Mouse (Mus musculus) stomach, embryonic 16.5 days (tissue): ENCODE data around the gene Ankrd33b. TPM values are rescaled to one million over a fixed set of nuclear protein-coding genes. Genes with fewer than 3 reads are reported as not detected.

Experiments used
- ATAC-seq: fragments of 200-750 bp; cut with Nextera tagmentation; 2 replicates; pipeline ENCODE4 v1.8.0; 2017; ENCODE audit warnings: moderate number of reproducible peaks, moderate TSS enrichment; ENCODE audit not compliant: insufficient read depth, low FRiP score
- H3K27ac ChIP-seq: fragments of 300-500 bp; sonication (generic); 2 replicates; pipeline ENCODE4 v1.5.1; 2014; ENCODE audit warnings: low read length
- H3K27me3 ChIP-seq: fragments of 300-500 bp; sonication (generic); 2 replicates; pipeline ENCODE4 v1.6.1; 2014; ENCODE audit warnings: low read length, control low read depth, mixed read lengths; ENCODE audit not compliant: control insufficient read depth, insufficient read depth
- H3K36me3 ChIP-seq: fragments of 300-500 bp; sonication (generic); 2 replicates; pipeline ENCODE4 v1.6.1; 2014; ENCODE audit warnings: low read length; ENCODE audit not compliant: control insufficient read depth, insufficient read depth
- H3K4me1 ChIP-seq: fragments of 300-500 bp; sonication (generic); 2 replicates; pipeline ENCODE4 v1.6.1; 2014; ENCODE audit warnings: low read length, control low read depth, mixed read lengths; ENCODE audit not compliant: control insufficient read depth, insufficient read depth
- H3K4me2 ChIP-seq: fragments of 300-500 bp; sonication (generic); 2 replicates; pipeline ENCODE4 v1.6.1; 2014; ENCODE audit warnings: low read depth, low read length, mixed read lengths
- H3K4me3 ChIP-seq: fragments of 300-500 bp; sonication (generic); replicated peaks from 2 replicates; pipeline ENCODE4 v1.5.1; 2014; ENCODE audit warnings: mild to moderate bottlenecking, low read length
- H3K9ac ChIP-seq: fragments of 300-500 bp; sonication (generic); 2 replicates; pipeline ENCODE4 v1.6.1; 2014; ENCODE audit warnings: low read length
- H3K9me3 ChIP-seq: fragments of 300-500 bp; sonication (generic); replicated peaks from 2 replicates; pipeline ENCODE4 v1.6.1; 2016; ENCODE audit warnings: low read length, control low read depth; ENCODE audit not compliant: control insufficient read depth
- WGBS: fragments of 180-500 bp; shearing (Covaris S2); extraction: QIAGEN DNeasy Blood & Tissue Kit; methylation state at CpG from one replicate; pipeline ENCODE4 v1.1.7; 2014; 5-methylcytosine and 5-hydroxymethylcytosine counted together
- polyA plus RNA-seq: library from polyadenylated mRNA; unstranded; fragments of >200 nt; fragmentation: Nextera tagmentation; extraction: Ambion mirVana; gene quantifications from 2 replicates; pipeline ENCODE4 v1.2.1, GENCODE M21; 2015

Ankrd33b gene
- polyA plus RNA-seq, 1 experiment from 2014 or later = 0.46 TPM

DNA sequence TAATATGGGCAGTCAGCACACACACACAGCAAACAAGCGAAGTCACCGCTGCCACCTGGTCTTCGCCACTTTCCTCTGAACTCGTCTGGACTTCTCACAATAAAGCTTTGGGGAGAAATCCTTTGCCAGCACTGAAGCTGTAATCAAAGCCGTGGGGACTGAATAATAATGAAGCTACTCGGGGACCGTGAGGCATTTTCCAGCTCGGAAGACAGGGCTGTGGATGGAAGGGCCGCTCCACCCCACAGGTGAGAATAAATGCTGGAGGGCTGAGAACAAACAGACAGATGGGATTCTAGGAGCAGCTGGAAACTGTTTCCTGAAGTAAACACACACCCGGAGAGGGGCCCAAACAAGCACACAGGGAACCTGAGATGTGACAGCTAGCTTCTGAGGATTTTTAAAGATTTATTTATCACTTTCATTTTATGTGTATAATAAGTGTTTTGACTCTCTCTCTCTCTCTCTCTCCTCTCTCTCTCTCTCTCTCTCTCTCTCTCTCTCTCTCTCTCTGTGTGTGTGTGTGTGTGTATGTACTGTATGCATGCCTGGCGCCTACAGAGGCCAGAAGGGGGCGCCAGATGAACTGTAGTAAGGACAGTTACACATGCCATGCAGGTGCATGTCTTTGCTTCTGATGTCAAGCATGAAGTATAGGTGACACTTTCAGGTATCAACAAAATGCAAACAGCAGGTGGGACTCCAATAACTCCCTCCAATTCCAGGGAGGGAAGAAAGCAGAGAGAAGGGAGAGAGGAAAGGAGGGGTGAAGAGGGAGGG lies 46.7 kb downstream of the Ankrd33b start:
- no peak overlapping the region for H3K27ac ChIP-seq
- 46% methylated on average over 12 of the region's 12 CpGs for WGBS
- no peak overlapping the region for H3K9ac ChIP-seq
- no peak for ATAC-seq
- H3K4me1 ChIP-seq = 0 out of 2 replicates have a peak, but pooled peaks cover 4% of the 10 kb centered on the region
- H3K27me3 ChIP-seq = no peaks in the 10 kb centered on the region
- no peak overlapping the region for H3K4me3 ChIP-seq
- no peak overlapping the region for H3K4me2 ChIP-seq
- H3K9me3 ChIP-seq = no peaks in the 10 kb centered on the region
- H3K36me3 ChIP-seq = no peaks in the 10 kb centered on the region

DNA sequence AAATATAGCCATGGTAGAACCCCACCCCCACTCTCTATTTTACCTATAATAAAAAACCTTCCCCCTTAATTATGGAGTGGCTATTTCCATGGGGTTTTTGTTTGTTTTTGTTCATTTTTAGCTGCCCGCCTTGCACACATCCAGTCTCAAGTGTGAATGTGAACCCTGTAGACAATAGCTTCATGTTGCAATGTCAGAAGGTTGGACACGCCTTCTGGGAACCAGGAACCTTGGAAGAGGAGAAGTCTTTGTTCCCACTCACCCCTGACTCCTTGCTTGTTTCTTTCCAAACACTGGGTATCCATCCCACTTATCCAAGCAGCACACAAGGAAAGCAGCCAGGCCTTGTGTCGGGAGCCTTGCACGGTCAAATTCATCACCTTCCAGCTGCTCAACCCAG lies 48.5 kb downstream of the Ankrd33b start:
- no peak for ATAC-seq
- Histone ChIP-seq H3K4me1 (0 out of 2 replicates have a peak, but pooled peaks cover 4% of the 10 kb centered on the region), H3K27ac (no peak overlapping the region), H3K4me3 (no peak overlapping the region), H3K36me3 (no peaks in the 10 kb centered on the region), H3K9me3 (no peaks in the 10 kb centered on the region), H3K9ac (no peak overlapping the region), H3K27me3 (no peaks in the 10 kb centered on the region), H3K4me2 (no peak overlapping the region)
- WGBS = 59% methylated on average over 4 of the region's 4 CpGs

DNA sequence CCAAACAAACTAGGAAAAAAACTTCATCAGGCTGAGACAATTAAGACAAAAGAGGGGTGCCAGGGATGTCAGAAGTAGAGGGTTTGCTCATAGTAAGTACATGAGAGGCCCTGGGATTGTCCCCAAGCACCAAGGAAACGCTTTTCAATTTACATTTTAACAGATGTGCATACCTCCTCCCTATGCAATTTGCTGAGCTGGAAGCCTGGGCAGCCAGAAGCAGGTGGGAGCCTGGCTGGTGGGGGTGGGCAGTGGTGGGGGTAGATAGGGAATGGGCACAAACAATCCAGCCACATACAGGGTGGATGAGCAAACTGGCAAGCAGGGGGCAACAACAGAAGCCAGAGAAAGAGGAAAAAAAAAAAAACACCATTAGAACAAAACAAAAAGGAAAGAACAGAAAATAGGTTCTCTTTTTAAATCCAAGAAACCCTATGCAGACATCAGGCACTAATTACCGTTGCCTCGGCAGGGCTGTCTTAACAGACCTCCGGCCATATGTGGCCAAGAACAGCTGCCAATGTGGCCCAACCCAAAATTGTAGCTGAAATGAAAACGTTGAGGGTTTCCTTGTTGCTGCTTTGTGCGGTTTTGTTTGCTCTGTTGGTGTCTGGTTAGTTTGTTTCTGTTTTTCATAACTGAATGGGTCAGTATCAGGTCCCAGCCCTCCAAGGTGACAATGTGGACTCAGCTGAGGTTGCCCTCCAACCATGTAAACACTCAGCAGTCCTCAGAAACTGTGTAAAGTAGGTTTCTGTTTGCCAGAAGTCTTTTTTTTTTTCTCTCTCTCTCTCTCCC lies 49.2 kb downstream of the Ankrd33b start:
- no peak overlapping the region for H3K4me3 ChIP-seq
- H3K4me1 ChIP-seq = 0 out of 2 replicates have a peak, but pooled peaks cover 4% of the 10 kb centered on the region
- H3K36me3 ChIP-seq = no peaks in the 10 kb centered on the region
- ATAC-seq = no peak
- H3K9me3 ChIP-seq = no peaks in the 10 kb centered on the region
- no peaks in the 10 kb centered on the region for H3K27me3 ChIP-seq
- no peak overlapping the region for H3K9ac ChIP-seq
- no peak overlapping the region for H3K27ac ChIP-seq
- WGBS = 28% methylated on average over 6 of the region's 6 CpGs
- no peak overlapping the region for H3K4me2 ChIP-seq

DNA sequence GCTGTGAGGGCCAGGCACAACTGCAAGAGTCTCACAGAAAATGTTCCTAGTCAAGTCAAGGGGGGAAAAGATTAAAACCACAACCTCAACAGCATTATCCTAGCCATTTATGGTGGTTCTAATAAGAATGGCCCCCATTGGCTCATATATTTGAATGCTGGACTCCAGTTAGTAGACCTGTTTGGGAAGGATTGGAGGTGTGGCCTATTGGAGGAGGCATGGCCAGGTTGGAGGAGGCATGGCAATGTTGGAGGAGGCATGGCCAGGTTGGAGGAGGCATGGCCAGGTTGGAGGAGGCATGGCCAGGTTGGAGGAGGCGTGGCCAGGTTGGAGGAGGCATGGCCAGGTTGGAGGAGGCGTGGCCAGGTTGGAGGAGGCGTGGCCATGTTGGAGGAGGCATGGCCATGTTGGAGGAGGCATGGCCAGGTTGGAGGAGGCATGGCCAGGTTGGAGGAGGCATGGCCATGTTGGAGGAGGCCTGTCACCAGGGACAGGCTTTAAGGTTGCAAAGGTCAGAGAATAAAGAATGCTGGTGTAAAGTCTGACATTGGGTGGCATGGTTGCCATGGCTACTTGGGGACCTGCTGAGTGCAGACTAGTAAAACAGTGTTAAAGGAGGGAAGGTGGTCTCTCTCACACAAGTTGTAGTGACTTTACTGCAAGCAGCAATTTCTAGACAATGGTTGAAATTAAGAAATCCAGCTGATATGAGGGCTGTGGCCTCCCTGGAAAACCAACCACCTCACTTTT lies 50.3 kb downstream of the Ankrd33b start:
- Histone ChIP-seq H3K36me3 (no peaks in the 10 kb centered on the region), H3K4me2 (no peak overlapping the region), H3K27me3 (no peaks in the 10 kb centered on the region), H3K9ac (no peak overlapping the region), H3K4me1 (0 out of 2 replicates have a peak, but pooled peaks cover 4% of the 10 kb centered on the region), H3K4me3 (no peak overlapping the region), H3K27ac (no peak overlapping the region), H3K9me3 (no peaks in the 10 kb centered on the region)
- no peak for ATAC-seq
- 90% methylated on average over 3 of the region's 3 CpGs for WGBS

DNA sequence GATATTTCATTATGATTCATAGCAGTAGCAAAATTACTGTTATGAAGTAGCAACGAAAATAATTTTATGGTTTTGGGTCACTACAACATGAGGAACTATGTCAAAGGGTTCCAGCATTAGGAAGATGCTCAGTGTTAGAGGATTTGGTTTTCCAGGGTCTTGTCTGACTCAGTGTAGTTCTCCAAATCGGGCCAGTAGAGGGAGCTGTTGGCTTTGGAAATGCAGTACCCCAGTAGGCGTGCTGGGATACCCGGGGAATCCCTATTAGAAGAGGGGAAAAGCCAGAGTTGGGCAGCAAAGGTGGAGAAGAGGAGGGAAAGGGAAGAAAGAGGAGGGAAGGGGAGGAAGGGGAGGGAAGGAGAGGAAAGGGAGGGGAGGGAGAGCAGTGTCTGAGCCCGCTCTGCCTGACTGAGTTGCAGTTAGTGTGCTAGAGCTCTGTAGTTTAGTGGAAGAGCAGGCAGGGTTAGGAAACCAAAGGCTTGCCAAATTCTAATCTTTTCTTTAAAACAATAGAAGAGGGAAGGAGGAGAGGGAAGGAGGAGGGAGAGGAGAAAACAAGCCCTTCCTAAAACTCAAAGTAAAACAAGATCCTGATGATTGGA lies 51.8 kb downstream of the Ankrd33b start:
- WGBS = 8% methylated on average over 5 of the region's 5 CpGs
- Histone ChIP-seq H3K4me1 (0 out of 2 replicates have a peak, but pooled peaks cover 4% of the 10 kb centered on the region), H3K36me3 (no peaks in the 10 kb centered on the region), H3K4me3 (no peak overlapping the region), H3K4me2 (no peak overlapping the region), H3K27me3 (no peaks in the 10 kb centered on the region), H3K27ac (no peak overlapping the region), H3K9me3 (no peaks in the 10 kb centered on the region), H3K9ac (no peak overlapping the region)
- ATAC-seq = peak; percentile 73; the same call in 1 of the 2 replicates

DNA sequence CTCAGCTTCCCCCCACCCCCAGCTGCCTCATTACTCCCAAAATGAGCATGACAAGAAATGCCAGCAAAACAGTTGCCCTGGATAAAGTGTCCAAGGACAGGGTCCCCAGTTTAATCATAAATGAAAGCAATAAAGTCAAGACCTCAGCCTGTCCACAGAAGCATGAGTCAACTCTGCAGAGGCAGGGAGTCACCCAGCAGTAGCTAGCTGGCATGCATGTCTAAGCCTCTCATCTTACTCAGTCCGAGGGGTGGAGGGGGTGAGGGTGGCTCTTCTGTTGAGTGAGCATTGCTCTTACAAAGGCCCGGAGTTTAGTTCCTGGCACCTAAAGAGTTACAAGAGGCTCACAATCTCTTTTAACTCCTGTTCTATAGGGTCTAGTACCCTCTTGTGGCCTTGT lies 55.5 kb downstream of the Ankrd33b start:
- H3K4me3 ChIP-seq = no peak overlapping the region
- H3K4me2 ChIP-seq = no peak overlapping the region
- no peak overlapping the region for H3K27ac ChIP-seq
- no peak for ATAC-seq
- WGBS = 74% methylated on average over 2 of the region's 2 CpGs
- no peaks in the 10 kb centered on the region for H3K27me3 ChIP-seq
- H3K9ac ChIP-seq = no peak overlapping the region
- no peaks in the 10 kb centered on the region for H3K4me1 ChIP-seq
- no peaks in the 10 kb centered on the region for H3K36me3 ChIP-seq
- no peaks in the 10 kb centered on the region for H3K9me3 ChIP-seq

DNA sequence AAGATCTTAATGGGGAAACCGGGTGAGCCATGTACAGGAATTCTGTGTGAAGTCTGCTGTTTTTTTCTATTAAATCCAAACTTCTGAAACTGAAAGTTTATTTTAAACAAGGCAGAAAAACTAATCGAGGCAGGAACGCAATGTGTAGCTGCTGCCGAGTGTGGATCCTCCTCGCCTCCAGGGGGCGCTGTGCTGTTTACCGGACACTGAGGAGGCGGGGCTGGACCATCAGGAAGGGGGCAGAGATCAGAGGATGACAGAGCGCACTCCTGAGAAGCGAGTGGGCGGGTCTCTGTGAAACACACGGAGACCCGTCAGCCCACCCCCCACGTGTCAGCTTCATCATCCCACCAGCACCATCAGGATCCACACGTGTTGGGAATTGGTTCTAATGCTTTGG lies 58.0 kb downstream of the Ankrd33b start:
- WGBS = 68% methylated on average over 15 of the region's 15 CpGs
- no peaks in the 10 kb centered on the region for H3K27me3 ChIP-seq
- ATAC-seq = no peak
- H3K4me1 ChIP-seq = no peaks in the 10 kb centered on the region
- no peak overlapping the region for H3K27ac ChIP-seq
- no peak overlapping the region for H3K9ac ChIP-seq
- H3K36me3 ChIP-seq = no peaks in the 10 kb centered on the region
- H3K9me3 ChIP-seq = no peaks in the 10 kb centered on the region
- H3K4me2 ChIP-seq = no peak overlapping the region
- H3K4me3 ChIP-seq = no peak overlapping the region

DNA sequence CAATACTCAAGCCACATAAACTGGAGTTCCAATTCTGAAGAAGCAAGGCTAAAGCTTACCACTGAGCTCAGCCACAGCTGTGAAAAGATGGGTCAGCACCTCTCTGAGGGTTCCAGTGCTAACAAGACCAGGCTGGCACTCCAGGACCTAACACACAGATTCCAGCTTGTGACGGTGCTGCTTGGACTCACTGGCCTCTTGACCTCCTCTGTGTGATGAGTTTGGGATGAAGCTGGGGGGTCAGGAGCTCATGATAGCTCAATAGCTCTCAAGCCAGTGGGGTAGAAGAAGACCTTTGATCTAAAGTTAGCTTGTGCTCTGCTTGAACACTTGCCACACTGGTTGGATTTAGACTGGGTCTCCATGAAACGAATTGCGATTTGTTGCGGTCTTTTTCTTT lies 60.8 kb downstream of the Ankrd33b start:
- no peak overlapping the region for H3K9ac ChIP-seq
- H3K27me3 ChIP-seq = no peaks in the 10 kb centered on the region
- H3K4me1 ChIP-seq = peaks cover 7% of the 10 kb centered on the region; the same call in 1 of the 2 replicates
- 88% methylated on average over 4 of the region's 4 CpGs for WGBS
- no peak overlapping the region for H3K4me2 ChIP-seq
- no peak for ATAC-seq
- H3K4me3 ChIP-seq = no peak overlapping the region
- no peaks in the 10 kb centered on the region for H3K9me3 ChIP-seq
- no peak overlapping the region for H3K27ac ChIP-seq
- H3K36me3 ChIP-seq = no peaks in the 10 kb centered on the region
